Comparison of ENCODE assay signal across 10 mouse cellular contexts in the genomic region with DNA sequence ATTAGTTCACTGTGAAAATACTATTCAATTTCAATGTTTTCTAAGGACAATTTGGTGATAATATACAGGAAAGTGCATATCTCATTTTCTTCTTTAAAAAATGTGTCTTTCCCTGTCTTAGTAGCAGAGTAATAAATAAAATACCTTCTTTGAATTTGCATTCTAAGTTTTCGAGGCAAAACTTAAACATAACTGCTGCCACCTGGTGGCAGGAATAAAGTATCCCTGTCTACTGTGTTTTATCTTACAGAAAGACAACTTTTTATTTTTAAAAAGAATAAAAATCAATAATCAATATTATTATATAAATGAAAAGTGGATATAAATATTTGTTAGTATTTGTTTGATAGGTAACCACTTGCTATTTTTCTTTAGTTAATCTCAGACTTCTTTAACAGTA. TPM values are rescaled to one million over a fixed set of nuclear protein-coding genes. Genes with fewer than 3 reads are reported as not detected.
A peak's percentile ranks its signal among the peaks of the same experiment; 100 is the strongest.
DNase-seq lines count a peak whose midpoint lies in the region; ATAC-seq lines count a peak whose summit lies in the region.
"Had no signal": no experiment of that assay in that cellular context is flagged by ENCODE, and none has a peak within 500 bp of the region (broad histone marks: within the 10 kb centered on the region; RNA-seq: fewer than 3 reads in every experiment).

No protein-coding gene starts in this region.

- peaks cover 38% of the 10 kb centered on the region for H3K36me3 ChIP-seq in kidney, embryonic 15.5 days

- H3K4me2 ChIP-seq in kidney, embryonic 15.5 days: no peak overlapping the region
- H3K4me2 ChIP-seq: liver, embryonic 13.5 days had no signal

- H3K27me3 ChIP-seq in kidney, embryonic 15.5 days: no peaks in the 10 kb centered on the region
- H3K27me3 ChIP-seq: liver, embryonic 13.5 days had no signal

- 34% methylated on average over 1 of the region's 1 CpGs for WGBS in kidney, embryonic 15.5 days

- no peak overlapping the region for H3K27ac ChIP-seq in kidney, embryonic 15.5 days
- H3K27ac ChIP-seq: liver, embryonic 13.5 days had no signal

- H3K9ac ChIP-seq in kidney, embryonic 15.5 days: no peak overlapping the region
- H3K9ac ChIP-seq: liver, embryonic 13.5 days had no signal

- no peak overlapping the region for H3K4me3 ChIP-seq in kidney, embryonic 15.5 days (replicated peaks)
- H3K4me3 ChIP-seq: liver, embryonic 13.5 days had no signal

- H3K4me1 ChIP-seq in kidney, embryonic 15.5 days: no peaks in the 10 kb centered on the region
- H3K4me1 ChIP-seq: liver, embryonic 13.5 days had no signal

- no peaks in the 10 kb centered on the region for H3K9me3 ChIP-seq in kidney, embryonic 15.5 days (replicated peaks)
- H3K9me3 ChIP-seq: G1E; liver, embryonic 13.5 days had no signal

- peak; percentile 48 for DNase-seq in cerebellum, adult 9-10 months
- peak; percentile 60 for DNase-seq in kidney, postnatal 10 days
- DNase-seq in 3T3-L1 (ENCODE audit: low read depth, low spot score) (peak; percentile 65), adipocyte (ENCODE audit: low spot score) (peak; percentile 56)
- DNase-seq in retina, postnatal 1 day: peak; percentile 32
- DNase-seq: liver, embryonic 13.5 days had no signal

- ATAC-seq in cerebellum, adult (ENCODE audit: insufficient number of reproducible peaks, low FRiP score, low TSS enrichment): no peak
- no peak for ATAC-seq in kidney, embryonic 15.5 days (replicated peaks; ENCODE audit: low FRiP score)
- no peak for ATAC-seq in granulocyte monocyte progenitor cell, adult 5-6 weeks (replicated peaks; ENCODE audit: poor library complexity, severe bottlenecking)

RNA-seq across cellular contexts. Expression of gene Relch, which starts 47.6 kb away (rescaled TPM):
- 23.9 and 24.2 TPM in 2 replicates for polyA plus RNA-seq in kidney, embryonic 15.5 days (2015; fragmentation: Nextera tagmentation; extraction: Ambion mirVana)
- total RNA-seq in granulocyte monocyte progenitor cell, adult 5-6 weeks (2014; fragmentation: Nextera tagmentation): 43.4 and 62.6 TPM in 2 replicates
- total RNA-seq in granulocyte monocyte progenitor cell, adult 5-6 weeks (2017): 29.4 and 46.9 TPM in 2 replicates

RNA-seq across cellular contexts. Expression of gene Pign, which starts 47.8 kb away (rescaled TPM):
- polyA plus RNA-seq in kidney, embryonic 15.5 days (2015; fragmentation: Nextera tagmentation; extraction: Ambion mirVana): 14.0 and 15.2 TPM in 2 replicates
- 32.3 and 37.1 TPM in 2 replicates for total RNA-seq in granulocyte monocyte progenitor cell, adult 5-6 weeks (2014; fragmentation: Nextera tagmentation)
- total RNA-seq in granulocyte monocyte progenitor cell, adult 5-6 weeks (2017): 44.3 and 53.0 TPM in 2 replicates
